ENCODE assay signal across 9 mouse cellular contexts in genomic region chr7:3376831-3377230, GRCm38 (mm10). TPM values are rescaled to one million over a fixed set of nuclear protein-coding genes. Genes with fewer than 3 reads are reported as not detected.
DNase-seq lines count a peak whose midpoint lies in the region; ATAC-seq and TF ChIP-seq lines count a peak whose summit lies in the region.
"Had no signal": no experiment of that assay in that cellular context is flagged by ENCODE, and none has a peak within 500 bp of the region (broad histone marks: within the 10 kb centered on the region; RNA-seq: fewer than 3 reads in every experiment).

No protein-coding gene starts in this region.

- no peak overlapping the region for H3K4me2 ChIP-seq in liver, embryonic 12.5 days
- no peak overlapping the region for H3K4me2 ChIP-seq in lung, embryonic 14.5 days
- H3K4me2 ChIP-seq: heart, embryonic 13.5 days had no signal

- no peak for ATAC-seq in liver, embryonic 12.5 days
- ATAC-seq in lung, embryonic 14.5 days (ENCODE audit: insufficient read depth), result no peak
- ATAC-seq in frontal cortex, adult (ENCODE audit: low TSS enrichment), result no peak

- H3K9ac ChIP-seq in liver, adult 2 months (ENCODE audit: low read depth, low read length), result no peak overlapping the region
- H3K9ac ChIP-seq in liver, embryonic 12.5 days, result no peak overlapping the region
- no peak overlapping the region for H3K9ac ChIP-seq in lung, embryonic 14.5 days
- H3K9ac ChIP-seq: heart, embryonic 13.5 days had no signal

- H3K36me3 ChIP-seq in liver, adult 2 months (ENCODE audit: control insufficient read depth, insufficient read depth, low read length), result no peaks in the 10 kb centered on the region
- no peaks in the 10 kb centered on the region for H3K36me3 ChIP-seq in liver, embryonic 12.5 days
- no peaks in the 10 kb centered on the region for H3K36me3 ChIP-seq in lung, embryonic 14.5 days (ENCODE audit: insufficient read depth)
- H3K36me3 ChIP-seq: heart, embryonic 13.5 days had no signal

- H3K4me1 ChIP-seq in liver, adult 2 months (ENCODE audit: control insufficient read depth, insufficient read depth, low read length), result no peaks in the 10 kb centered on the region
- H3K4me1 ChIP-seq in liver, embryonic 12.5 days, result no peaks in the 10 kb centered on the region
- H3K4me1 ChIP-seq in lung, embryonic 14.5 days (ENCODE audit: insufficient read depth), result no peaks in the 10 kb centered on the region
- H3K4me1 ChIP-seq: heart, embryonic 13.5 days had no signal

- H3K79me2 ChIP-seq in liver, adult 2 months (ENCODE audit: control insufficient read depth, insufficient read depth, low read length), result no peaks in the 10 kb centered on the region

- intact Hi-C loops in gastrocnemius, postnatal 14 days (cut with DNase I; ENCODE audit: low total_unique reads), result no loop called here

- TF ChIP-seq POLR2A in liver, adult 2 months (IDR thresholded peaks at IDR 0.05; ENCODE audit: extremely low read depth, insufficient read depth, low read length), result no peak

- 52% methylated on average over 4 of the region's 4 CpGs for WGBS in liver, adult 2 months
- 40% methylated on average over 4 of the region's 4 CpGs for WGBS in liver, embryonic 12.5 days (ENCODE audit: insufficient replicate concordance)
- 50% methylated on average over 4 of the region's 4 CpGs for WGBS in lung, embryonic 14.5 days

- H3K27me3 ChIP-seq in liver, adult 2 months (ENCODE audit: control insufficient read depth, insufficient read depth, low read length), result no peaks in the 10 kb centered on the region
- no peaks in the 10 kb centered on the region for H3K27me3 ChIP-seq in liver, embryonic 12.5 days (replicated peaks)
- no peaks in the 10 kb centered on the region for H3K27me3 ChIP-seq in lung, embryonic 14.5 days (ENCODE audit: insufficient read depth, low read length)
- H3K27me3 ChIP-seq: heart, embryonic 13.5 days had no signal

- peak; percentile 65 for TF ChIP-seq CTCF in liver, adult 2 months (IDR thresholded peaks at IDR 0.05; ENCODE audit: low read depth, low read length)
- TF ChIP-seq CTCF in lung, embryonic 14.5 days (IDR thresholded peaks at IDR 0.05; ENCODE audit: low read depth), result peak; percentile 44; the same call in 1 of the 2 replicates

- H3K9me3 ChIP-seq in liver, embryonic 12.5 days (replicated peaks), result no peaks in the 10 kb centered on the region
- H3K9me3 ChIP-seq in lung, embryonic 14.5 days (ENCODE audit: low read depth, low read length), result no peaks in the 10 kb centered on the region

- peak; percentile 9 for DNase-seq in liver, adult 2 months (ENCODE audit: extremely low read depth, low read depth, low spot score)
- DNase-seq in MEL-GATA-1-ER (ENCODE audit: extremely low read depth, low read depth), result peak; percentile 37
- peak; percentile 88 for DNase-seq in adrenal gland, postnatal 14 days
- peak; percentile 66 for DNase-seq in gastrocnemius, postnatal 14 days
- peak; percentile 57 for DNase-seq in lung, embryonic 14.5 days
- peak; percentile 25 for DNase-seq in thymus, postnatal 25 days

- no peak overlapping the region for H3K27ac ChIP-seq in liver, adult 2 months (replicated peaks; ENCODE audit: insufficient read depth, low read depth, low read length)
- no peak overlapping the region for H3K27ac ChIP-seq in liver, embryonic 12.5 days
- no peak overlapping the region for H3K27ac ChIP-seq in lung, embryonic 14.5 days (ENCODE audit: low read depth)
- H3K27ac ChIP-seq: heart, embryonic 13.5 days had no signal

- H3K4me3 ChIP-seq in liver, adult 2 months (ENCODE audit: insufficient read depth, low read depth, low read length), result no peak overlapping the region
- no peak overlapping the region for H3K4me3 ChIP-seq in liver, embryonic 12.5 days
- H3K4me3 ChIP-seq in lung, embryonic 14.5 days (ENCODE audit: low read depth, low read length), result no peak overlapping the region
- H3K4me3 ChIP-seq: heart, embryonic 13.5 days had no signal

RNA-seq across cellular contexts. Expression of gene Cacng8, which starts 13.7 kb away (rescaled TPM):
- not detected in 2 replicates for total RNA-seq in liver, adult 2 months (2014; rRNA removed)
- polyA plus RNA-seq in liver, adult 2 months (2012; rRNA removed), result not detected in 2 replicates
- 0.12 and 0.36 TPM in 2 replicates for polyA plus RNA-seq in liver, embryonic 12.5 days (2016; fragmentation: Nextera tagmentation; extraction: Ambion mirVana)
- 2.8 and 4.3 TPM in 2 replicates for total RNA-seq in adrenal gland, postnatal 14 days (2021)
- not detected for total RNA-seq in gastrocnemius, postnatal 14 days (2021)
- polyA plus RNA-seq in lung, embryonic 14.5 days (2014; fragmentation: Nextera tagmentation; extraction: Ambion mirVana), result 2.9 and 4.8 TPM in 2 replicates

RNA-seq across cellular contexts. Expression of gene Cacng7, which starts 44.1 kb away (rescaled TPM):
- 0.13 and 0.37 TPM in 2 replicates for total RNA-seq in liver, adult 2 months (2014; rRNA removed)
- 0.29 and 0.86 TPM in 2 replicates for polyA plus RNA-seq in liver, adult 2 months (2012; rRNA removed)
- 0.07 TPM in 1 of 2 replicates, not detected in the other for polyA plus RNA-seq in liver, embryonic 12.5 days (2016; fragmentation: Nextera tagmentation; extraction: Ambion mirVana)
- 7.3 and 10.9 TPM in 2 replicates for total RNA-seq in adrenal gland, postnatal 14 days (2021)
- total RNA-seq in gastrocnemius, postnatal 14 days (2021), result 1 to 10 TPM; 5.9 to 6.7 TPM
- 1.2 and 1.5 TPM in 2 replicates for polyA plus RNA-seq in lung, embryonic 14.5 days (2014; fragmentation: Nextera tagmentation; extraction: Ambion mirVana)

RNA-seq across cellular contexts. Expression of gene Cacng6, which starts 47.2 kb away (rescaled TPM):
- total RNA-seq in liver, adult 2 months (2014; rRNA removed), result 0.18 TPM in 1 of 2 replicates, not detected in the other
- not detected in 2 replicates for polyA plus RNA-seq in liver, adult 2 months (2012; rRNA removed)
- 0.14 and 0.17 TPM in 2 replicates for polyA plus RNA-seq in liver, embryonic 12.5 days (2016; fragmentation: Nextera tagmentation; extraction: Ambion mirVana)
- not detected in 2 replicates for total RNA-seq in adrenal gland, postnatal 14 days (2021)
- 10 to 100 TPM; 79.3 to 91.5 TPM for total RNA-seq in gastrocnemius, postnatal 14 days (2021)
- polyA plus RNA-seq in lung, embryonic 14.5 days (2014; fragmentation: Nextera tagmentation; extraction: Ambion mirVana), result not detected in 2 replicates

Comparison
In these comparisons a context has a peak if more than half of its experiments do, and no peak if none do; other contexts are left out.
1. DNase-seq: peak in every context shown above with its lines; median percentile 88 in adrenal gland, postnatal 14 days; 66 in gastrocnemius, postnatal 14 days; 57 in lung, embryonic 14.5 days; 37 in MEL-GATA-1-ER; 25 in thymus, postnatal 25 days; 9 in liver, adult 2 months.
2. RNA of gene Cacng6, which starts 47.2 kb away (total RNA-seq): 79.3 to 91.5 TPM in gastrocnemius, postnatal 14 days; 0.18 TPM in liver, adult 2 months and not detected in adrenal gland, postnatal 14 days; every median in the first group is over 10 times any median in the second.